Mouse (Mus musculus): Measurements from ENCODE around the gene Il20ra. TPM values are rescaled to one million over a fixed set of nuclear protein-coding genes. Genes with fewer than 3 reads are reported as not detected.
A peak's percentile ranks its signal among the peaks of the same experiment; 100 is the strongest.

Gene Il20ra
- polyA plus RNA-seq, 2 experiments, result 0.06 to 0.10 TPM

- Histone ChIP-seq H3K9me3 (ENCODE audit: control insufficient read depth, low read length) (no peaks in the 10 kb centered on the region), H3K27ac (no peak overlapping the region), H3K27me3 (ENCODE audit: control insufficient read depth, insufficient read depth, low read length) (no peaks in the 10 kb centered on the region), H3K4me1 (replicated peaks; ENCODE audit: control insufficient read depth in 2 of 2, insufficient read depth in 2 of 2, low read length in 1 of 2) (no peaks in the 10 kb centered on the region), H3K4me3 (ENCODE audit: insufficient read depth in 1 of 2, low read depth in 2 of 2, low read length in 2 of 2) (no peak overlapping the region), H3K36me3 (replicated peaks; ENCODE audit: control insufficient read depth, insufficient read depth, low read depth) (no peaks in the 10 kb centered on the region), H3K9ac (replicated peaks) (no peak overlapping the region), H3K4me2 (ENCODE audit: low read depth) (no peak overlapping the region)
- TF ChIP-seq CTCF (IDR thresholded peaks at IDR 0.05; ENCODE audit: low read depth) (no peak), EP300 (IDR thresholded peaks at IDR 0.05; ENCODE audit: low read depth) (no peak)
- no peak for ATAC-seq (ENCODE audit: insufficient read depth)
- no peak for DNase-seq (ENCODE audit: low read depth in 3 of 3, low spot score in 3 of 3)
- 48% methylated on average over 1 of the region's 1 CpGs for WGBS (ENCODE audit: insufficient replicate concordance)
Observed at GRCm38 (mm10) chr10:19699331-19699730, 13.0 kb upstream of the Il20ra start.

GRCm38 (mm10) chr10:19704445-19704844, 7.9 kb upstream of the Il20ra start:
- H3K9ac ChIP-seq (replicated peaks), result no peak overlapping the region
- H3K4me2 ChIP-seq (ENCODE audit: low read depth), result no peak overlapping the region
- ATAC-seq (ENCODE audit: insufficient read depth) (no peak), DNase-seq (ENCODE audit: low read depth in 3 of 3, low spot score in 3 of 3) (no peak)
- no peak overlapping the region for H3K4me3 ChIP-seq (ENCODE audit: insufficient read depth in 1 of 2, low read depth in 2 of 2, low read length in 2 of 2)
- 55% methylated on average over 8 of the region's 8 CpGs for WGBS (ENCODE audit: insufficient replicate concordance)
- H3K4me1 ChIP-seq (replicated peaks; ENCODE audit: control insufficient read depth in 2 of 2, insufficient read depth in 2 of 2, low read length in 1 of 2), result peaks cover 0 to 3% of the 10 kb centered on the region in 2 experiments; a peak in 1 of 4 replicates
- no peak overlapping the region for H3K27ac ChIP-seq
- no peaks in the 10 kb centered on the region for H3K36me3 ChIP-seq (replicated peaks; ENCODE audit: control insufficient read depth, insufficient read depth, low read depth)
- no peak for TF ChIP-seq CTCF (IDR thresholded peaks at IDR 0.05; ENCODE audit: low read depth)
- no peak for TF ChIP-seq EP300 (IDR thresholded peaks at IDR 0.05; ENCODE audit: low read depth)
- no peaks in the 10 kb centered on the region for H3K27me3 ChIP-seq (ENCODE audit: control insufficient read depth, insufficient read depth, low read length)
- no peaks in the 10 kb centered on the region for H3K9me3 ChIP-seq (ENCODE audit: control insufficient read depth, low read length)

GRCm38 (mm10) chr10:19707768-19708167, 4.6 kb upstream of the Il20ra start:
- Histone ChIP-seq H3K9ac (replicated peaks) (no peak overlapping the region), H3K27me3 (ENCODE audit: control insufficient read depth, insufficient read depth, low read length) (no peaks in the 10 kb centered on the region), H3K4me3 (ENCODE audit: insufficient read depth in 1 of 2, low read depth in 2 of 2, low read length in 2 of 2) (no peak overlapping the region), H3K4me1 (replicated peaks; ENCODE audit: control insufficient read depth in 2 of 2, insufficient read depth in 2 of 2, low read length in 1 of 2) (peaks cover 0 to 7% of the 10 kb centered on the region in 2 experiments; a peak in 1 of 4 replicates), H3K4me2 (ENCODE audit: low read depth) (no peak overlapping the region), H3K27ac (no peak overlapping the region), H3K9me3 (ENCODE audit: control insufficient read depth, low read length) (no peaks in the 10 kb centered on the region), H3K36me3 (replicated peaks; ENCODE audit: control insufficient read depth, insufficient read depth, low read depth) (no peaks in the 10 kb centered on the region)
- 48% methylated on average over 12 of the region's 12 CpGs for WGBS (ENCODE audit: insufficient replicate concordance)
- TF ChIP-seq EP300 (IDR thresholded peaks at IDR 0.05; ENCODE audit: low read depth) (peak; percentile 69), CTCF (IDR thresholded peaks at IDR 0.05; ENCODE audit: low read depth) (no peak)
- ATAC-seq (ENCODE audit: insufficient read depth) (peak; percentile 82), DNase-seq (ENCODE audit: low read depth in 3 of 3, low spot score in 3 of 3) (no peak)

- Histone ChIP-seq H3K36me3 (replicated peaks; ENCODE audit: control insufficient read depth, insufficient read depth, low read depth) (no peaks in the 10 kb centered on the region), H3K4me1 (replicated peaks; ENCODE audit: control insufficient read depth in 2 of 2, insufficient read depth in 2 of 2, low read length in 1 of 2) (peaks cover 0 to 7% of the 10 kb centered on the region in 2 experiments; a peak in 1 of 4 replicates), H3K4me2 (ENCODE audit: low read depth) (no peak overlapping the region), H3K9ac (replicated peaks) (no peak overlapping the region), H3K9me3 (ENCODE audit: control insufficient read depth, low read length) (no peaks in the 10 kb centered on the region), H3K27me3 (ENCODE audit: control insufficient read depth, insufficient read depth, low read length) (no peaks in the 10 kb centered on the region), H3K4me3 (ENCODE audit: insufficient read depth in 1 of 2, low read depth in 2 of 2, low read length in 2 of 2) (no peak overlapping the region), H3K27ac (no peak overlapping the region)
- peak; percentile 75; the same call in 1 of the 2 replicates for ATAC-seq (ENCODE audit: insufficient read depth)
- 38% methylated on average over 12 of the region's 12 CpGs for WGBS (ENCODE audit: insufficient replicate concordance)
- DNase-seq (ENCODE audit: low read depth in 3 of 3, low spot score in 3 of 3), result no peak
- TF ChIP-seq CTCF (IDR thresholded peaks at IDR 0.05; ENCODE audit: low read depth) (peak; percentile 75), EP300 (IDR thresholded peaks at IDR 0.05; ENCODE audit: low read depth) (no peak)
Observed at GRCm38 (mm10) chr10:19708277-19709070, 3.9 kb upstream of the Il20ra start.

GRCm38 (mm10) chr10:19711020-19711419, 1.4 kb upstream of the Il20ra start:
- Histone ChIP-seq H3K27me3 (ENCODE audit: control insufficient read depth, insufficient read depth, low read length) (no peaks in the 10 kb centered on the region), H3K9me3 (ENCODE audit: control insufficient read depth, low read length) (no peaks in the 10 kb centered on the region), H3K4me2 (ENCODE audit: low read depth) (no peak overlapping the region), H3K4me1 (replicated peaks; ENCODE audit: control insufficient read depth in 2 of 2, insufficient read depth in 2 of 2, low read length in 1 of 2) (peaks cover 0 to 7% of the 10 kb centered on the region in 2 experiments; a peak in 1 of 4 replicates), H3K4me3 (ENCODE audit: insufficient read depth in 1 of 2, low read depth in 2 of 2, low read length in 2 of 2) (no peak overlapping the region), H3K27ac (no peak overlapping the region), H3K9ac (replicated peaks) (no peak overlapping the region), H3K36me3 (replicated peaks; ENCODE audit: control insufficient read depth, insufficient read depth, low read depth) (no peaks in the 10 kb centered on the region)
- ATAC-seq (ENCODE audit: insufficient read depth), result no peak
- no peak for DNase-seq (ENCODE audit: low read depth in 3 of 3, low spot score in 3 of 3)
- WGBS (ENCODE audit: insufficient replicate concordance), result 57% methylated on average over 3 of the region's 3 CpGs
- TF ChIP-seq CTCF (IDR thresholded peaks at IDR 0.05; ENCODE audit: low read depth) (no peak), EP300 (IDR thresholded peaks at IDR 0.05; ENCODE audit: low read depth) (no peak)

Data from liver, embryonic 14.5 days (tissue).